Comparison of ENCODE assay signal across 15 mouse cellular contexts in the genomic region with DNA sequence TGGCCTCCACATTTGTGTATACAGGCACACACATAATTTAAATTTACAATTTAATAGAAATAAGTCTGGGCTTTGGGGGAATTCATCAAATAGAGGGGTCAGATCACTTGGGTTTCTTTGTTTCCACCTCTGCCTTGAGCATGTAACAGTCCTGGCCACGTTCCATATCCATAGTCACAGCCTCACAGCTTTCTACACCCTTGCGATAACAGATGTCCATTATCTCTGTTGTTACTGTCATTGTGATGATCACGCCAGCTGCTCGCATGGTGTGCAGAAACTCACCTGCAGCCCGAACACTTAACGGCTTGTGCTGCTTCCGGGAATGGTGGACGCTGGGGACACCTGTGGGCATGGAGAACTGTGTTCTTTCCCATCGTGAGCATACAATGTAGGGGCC.
DNase-seq lines count a peak whose midpoint lies in the region; ATAC-seq and TF ChIP-seq lines count a peak whose summit lies in the region.
"Had no signal": no experiment of that assay in that cellular context is flagged by ENCODE, and none has a peak within 500 bp of the region (broad histone marks: within the 10 kb centered on the region; RNA-seq: fewer than 3 reads in every experiment).

No protein-coding gene starts in this region.

- WGBS in heart, embryonic 13.5 days, result 61% methylated on average over 9 of the region's 9 CpGs
- 33% methylated on average over 9 of the region's 9 CpGs for WGBS in forebrain, embryonic 16.5 days
- 56% methylated on average over 9 of the region's 9 CpGs for WGBS in intestine, embryonic 16.5 days

- no peak for TF ChIP-seq POLR2A in ES-Bruce4 (IDR thresholded peaks at IDR 0.05; ENCODE audit: insufficient read depth, low read length)

- no peaks in the 10 kb centered on the region for H3K27me3 ChIP-seq in heart, embryonic 13.5 days (replicated peaks)
- H3K27me3 ChIP-seq in ES-Bruce4 (ENCODE audit: control insufficient read depth, insufficient read depth, low read length, poor library complexity, severe bottlenecking), result no peaks in the 10 kb centered on the region
- no peaks in the 10 kb centered on the region for H3K27me3 ChIP-seq in forebrain, embryonic 16.5 days (replicated peaks; ENCODE audit: control insufficient read depth, insufficient read depth, low read length)
- H3K27me3 ChIP-seq in intestine, embryonic 16.5 days (replicated peaks; ENCODE audit: control insufficient read depth, insufficient read depth, low read length), result no peaks in the 10 kb centered on the region
- H3K27me3 ChIP-seq: CH12.LX; limb, embryonic 12.5 days; liver, embryonic 15.5 days; megakaryocyte, embryonic 14.5 days had no signal

- no peak for ATAC-seq in heart, embryonic 13.5 days (ENCODE audit: extremely low read depth, insufficient number of reproducible peaks, low FRiP score, low TSS enrichment)
- ATAC-seq in forebrain, embryonic 16.5 days, result peak; percentile 24; the same call in 1 of the 2 replicates
- peak; percentile 19 for ATAC-seq in intestine, embryonic 16.5 days

- no peak overlapping the region for H3K9ac ChIP-seq in heart, embryonic 13.5 days
- no peak overlapping the region for H3K9ac ChIP-seq in ES-Bruce4 (ENCODE audit: low read depth, poor library complexity, severe bottlenecking)
- H3K9ac ChIP-seq in forebrain, embryonic 16.5 days (replicated peaks; ENCODE audit: low read depth, low read length), result no peak overlapping the region
- no peak overlapping the region for H3K9ac ChIP-seq in intestine, embryonic 16.5 days (ENCODE audit: low read depth, low read length)
- H3K9ac ChIP-seq: limb, embryonic 12.5 days; liver, embryonic 15.5 days had no signal

- no peaks in the 10 kb centered on the region for H3K36me3 ChIP-seq in heart, embryonic 13.5 days
- no peaks in the 10 kb centered on the region for H3K36me3 ChIP-seq in ES-Bruce4 (ENCODE audit: control insufficient read depth, insufficient read depth, low read length, poor library complexity, severe bottlenecking)
- H3K36me3 ChIP-seq in forebrain, embryonic 16.5 days (ENCODE audit: control insufficient read depth, insufficient read depth), result no peaks in the 10 kb centered on the region
- H3K36me3 ChIP-seq in intestine, embryonic 16.5 days (ENCODE audit: control insufficient read depth, insufficient read depth, low read length), result no peaks in the 10 kb centered on the region
- H3K36me3 ChIP-seq: limb, embryonic 12.5 days; liver, embryonic 15.5 days had no signal

- H3K9me3 ChIP-seq in heart, embryonic 13.5 days, result no peaks in the 10 kb centered on the region
- no peaks in the 10 kb centered on the region for H3K9me3 ChIP-seq in ES-Bruce4 (replicated peaks; ENCODE audit: control insufficient read depth, insufficient read depth, low read length, poor library complexity, severe bottlenecking)
- H3K9me3 ChIP-seq in forebrain, embryonic 16.5 days (ENCODE audit: control insufficient read depth, low read length), result no peaks in the 10 kb centered on the region
- H3K9me3 ChIP-seq in intestine, embryonic 16.5 days (ENCODE audit: control insufficient read depth, low read length), result no peaks in the 10 kb centered on the region
- H3K9me3 ChIP-seq: limb, embryonic 12.5 days; liver, embryonic 15.5 days had no signal

- no peak for TF ChIP-seq CTCF in ES-Bruce4 (IDR thresholded peaks at IDR 0.05; ENCODE audit: low read depth, low read length)

- H3K4me3 ChIP-seq in heart, embryonic 13.5 days, result no peak overlapping the region
- H3K4me3 ChIP-seq in ES-Bruce4 (ENCODE audit: low read depth, low read length), result no peak overlapping the region
- no peak overlapping the region for H3K4me3 ChIP-seq in forebrain, embryonic 16.5 days (replicated peaks; ENCODE audit: low read length)
- H3K4me3 ChIP-seq in intestine, embryonic 16.5 days (ENCODE audit: low read length), result no peak overlapping the region
- H3K4me3 ChIP-seq: limb, embryonic 12.5 days; liver, embryonic 15.5 days; megakaryocyte, embryonic 14.5 days had no signal

- H3K27ac ChIP-seq in heart, embryonic 13.5 days (replicated peaks), result no peak overlapping the region
- H3K27ac ChIP-seq in ES-Bruce4 (ENCODE audit: insufficient read depth, low read length), result peak overlapping the region; percentile 81
- H3K27ac ChIP-seq in forebrain, embryonic 16.5 days (ENCODE audit: low read length), result no peak overlapping the region
- peak overlapping the region; percentile 23; the same call in 1 of the 2 replicates for H3K27ac ChIP-seq in intestine, embryonic 16.5 days (ENCODE audit: low read length)
- H3K27ac ChIP-seq: limb, embryonic 12.5 days; liver, embryonic 15.5 days had no signal

- H3K4me1 ChIP-seq in heart, embryonic 13.5 days, result peaks cover 11% of the 10 kb centered on the region
- peaks cover 7% of the 10 kb centered on the region for H3K4me1 ChIP-seq in ES-Bruce4 (ENCODE audit: control insufficient read depth, insufficient read depth, low read length)
- peaks cover 30% of the 10 kb centered on the region for H3K4me1 ChIP-seq in forebrain, embryonic 16.5 days (replicated peaks; ENCODE audit: control insufficient read depth, insufficient read depth, low read length)
- peaks cover 20% of the 10 kb centered on the region for H3K4me1 ChIP-seq in intestine, embryonic 16.5 days (ENCODE audit: control insufficient read depth, insufficient read depth, low read length)
- H3K4me1 ChIP-seq: megakaryocyte, embryonic 14.5 days had no signal

- peak overlapping the region; percentile 1; the same call in 1 of the 2 replicates for H3K4me2 ChIP-seq in heart, embryonic 13.5 days
- H3K4me2 ChIP-seq in forebrain, embryonic 16.5 days (ENCODE audit: low read length), result no peak overlapping the region
- no peak overlapping the region for H3K4me2 ChIP-seq in intestine, embryonic 16.5 days (ENCODE audit: low read depth, low read length)
- H3K4me2 ChIP-seq: limb, embryonic 12.5 days; liver, embryonic 15.5 days had no signal

- DNase-seq in heart, adult 11 months, result no peak
- DNase-seq in embryo, embryonic 9.5 days (ENCODE audit: extremely low spot score), result no peak
- DNase-seq in B cell, adult 2 months, result no peak
- no peak for DNase-seq in cerebellum, postnatal 4 days (ENCODE audit: low spot score in 2 of 2)
- DNase-seq: cerebellum, adult 2 months; heart, postnatal 10 days; lung, postnatal 10 days had no signal

- TF ChIP-seq EP300 in ES-Bruce4 (IDR thresholded peaks at IDR 0.05; ENCODE audit: insufficient read depth, low read depth, low read length), result no peak

Comparison
In these comparisons a context has a peak if more than half of its experiments do, and no peak if none do; other contexts are left out.
1. H3K27ac ChIP-seq: peak in ES-Bruce4 (single experiment) and intestine, embryonic 16.5 days (single experiment); none in heart, embryonic 13.5 days (single experiment) and forebrain, embryonic 16.5 days (single experiment).